Mouse (Mus musculus) granulocyte monocyte progenitor cell, adult 5-6 weeks (primary cell): Measurements from ENCODE around the gene Tceal5. TPM values are rescaled to one million over a fixed set of nuclear protein-coding genes. Genes with fewer than 3 reads are reported as not detected.

Experiments used
- ATAC-seq: replicated peaks from 2 replicates; pipeline ENCODE4 v1.8.0; 2016; ENCODE audit warnings: mild to moderate bottlenecking, moderate TSS enrichment, inconsistent platforms; ENCODE audit not compliant: poor library complexity, severe bottlenecking
- total RNA-seq, 2 experiments: library from RNA; stranded (forward) in 1 of 2; stranded (reverse) in 1 of 2; fragments of 200-712, 200-1000 nt in 1 of 2; fragments of >200 nt in 1 of 2; fragmentation: Nextera tagmentation in 1 of 2; gene quantifications; 2 replicates each; pipeline ENCODE4 v1.2.3; 2014 to 2017

The Tceal5 gene
- total RNA-seq (2014; fragmentation: Nextera tagmentation) (not detected in 2 replicates), total RNA-seq (2017) (not detected in 2 replicates)

GRCm38 (mm10) chrX:136203664-136204066 is at the start of gene Tceal5:
TSS of gene Tceal5 (minus strand) at chrX:136203876.
- peak; percentile 77 for ATAC-seq

GRCm38 (mm10) chrX:136252023-136252729 is 48.5 kb upstream of the Tceal5 start:
- no peak for ATAC-seq

- no peak for ATAC-seq
Measured at GRCm38 (mm10) chrX:136249671-136250070, 46.0 kb upstream of the Tceal5 start.

GRCm38 (mm10) chrX:136248811-136249210 is 45.1 kb upstream of the Tceal5 start:
- no peak for ATAC-seq

GRCm38 (mm10) chrX:136245521-136246071 is 41.9 kb upstream of the Tceal5 start:
- no peak for ATAC-seq

- peak; percentile 99 for ATAC-seq
Measured at GRCm38 (mm10) chrX:136244574-136245229, 41.0 kb upstream of the Tceal5 start, which contains the start of gene Tceal9. TSS of gene Tceal9 (plus strand) at chrX:136245079.

- ATAC-seq, result peak; percentile 52
Measured at GRCm38 (mm10) chrX:136243181-136243580, 39.5 kb upstream of the Tceal5 start.

- peak; percentile 58; the same call in 1 of the 2 replicates for ATAC-seq
Measured at GRCm38 (mm10) chrX:136238118-136238517, 34.4 kb upstream of the Tceal5 start.

- no peak for ATAC-seq
Measured at GRCm38 (mm10) chrX:136227768-136228167, 24.1 kb upstream of the Tceal5 start.

- ATAC-seq, result no peak
Measured at GRCm38 (mm10) chrX:136223714-136224113, 20.0 kb upstream of the Tceal5 start.

- no peak for ATAC-seq
Measured at GRCm38 (mm10) chrX:136216303-136216702, 12.6 kb upstream of the Tceal5 start.

- ATAC-seq, result peak; percentile 82
Measured at GRCm38 (mm10) chrX:136214729-136215677, 11.3 kb upstream of the Tceal5 start, which contains the start of the genes Tceal7 and Bex1. TSS of gene Tceal7 (plus strand) at chrX:136214779. TSS of gene Bex1 (minus strand) at chrX:136215513.

- no peak for ATAC-seq
Measured at GRCm38 (mm10) chrX:136213396-136213795, 9.7 kb upstream of the Tceal5 start.

- ATAC-seq, result no peak
Measured at GRCm38 (mm10) chrX:136204406-136204805, 730 bp upstream of the Tceal5 start.

GRCm38 (mm10) chrX:136203257-136203656 is 419 bp downstream of the Tceal5 start:
- ATAC-seq, result no peak

GRCm38 (mm10) chrX:136196873-136197272 is 6.8 kb downstream of the Tceal5 start:
- peak; percentile 79 for ATAC-seq

GRCm38 (mm10) chrX:136195193-136195944 is 8.3 kb downstream of the Tceal5 start:
- no peak for ATAC-seq

GRCm38 (mm10) chrX:136183107-136183506 is 20.6 kb downstream of the Tceal5 start:
- no peak for ATAC-seq

GRCm38 (mm10) chrX:136180897-136181553 is 22.7 kb downstream of the Tceal5 start:
- peak; percentile 95 for ATAC-seq
